Mouse (Mus musculus) cerebellum, adult 11-12 months (tissue): ENCODE data around the gene B3gntl1.
"Not testable (repeated sequence)": the region's sequence is repeated elsewhere in the genome, so short reads cannot be mapped to it uniquely, and the experiment has no call there.

Experiments
- DNase-seq: peaks from one replicate; pipeline ENCODE4 v3.0.0; 2022

Gene B3gntl1

DNA sequence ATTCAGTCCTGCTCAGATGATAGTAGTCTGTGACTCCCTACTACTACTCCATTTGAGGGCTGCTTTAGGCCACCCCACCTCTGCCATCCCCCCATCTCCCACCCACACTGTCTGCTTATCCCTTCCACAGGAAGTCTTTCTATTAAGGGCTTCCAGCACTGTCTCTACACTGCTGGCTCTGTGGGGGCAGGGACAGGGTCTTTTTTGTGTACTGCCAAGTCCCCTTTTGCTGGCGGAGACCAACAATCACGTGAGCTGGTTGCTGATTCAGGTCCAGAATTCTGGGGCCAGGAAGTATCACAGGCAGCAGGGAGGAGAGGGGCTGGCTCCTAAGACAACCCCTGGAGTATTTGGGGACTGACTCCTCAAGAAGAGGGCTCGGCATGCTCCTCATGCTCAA is 10.3 kb upstream of the B3gntl1 start:
- no peak for DNase-seq

GRCm38 (mm10) chr11:121680750-121681149 is 7.8 kb upstream of the B3gntl1 start:
- DNase-seq: no peak

GRCm38 (mm10) chr11:121679581-121679980 is 6.6 kb upstream of the B3gntl1 start:
- DNase-seq: no peak

DNA sequence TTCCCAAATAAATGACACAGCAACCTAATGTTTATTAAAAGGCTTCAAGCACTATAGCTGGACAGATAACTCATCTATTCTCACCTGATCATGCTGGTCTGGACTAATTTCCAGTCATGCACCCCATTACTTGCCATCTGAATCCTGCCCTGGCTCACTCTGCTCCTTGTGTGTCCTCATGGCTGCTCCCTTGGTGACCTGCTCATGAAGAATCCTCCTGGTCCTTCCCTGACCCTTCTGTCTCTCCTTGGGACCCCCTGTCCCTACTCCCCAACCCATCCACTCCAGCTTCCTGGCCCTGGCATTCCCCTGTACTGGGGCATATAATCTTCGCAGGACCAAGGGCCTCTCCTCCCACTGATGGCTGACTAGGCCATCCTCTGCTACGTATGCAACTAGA is 3.9 kb upstream of the B3gntl1 start:
- no peak for DNase-seq

GRCm38 (mm10) chr11:121673629-121674028 is 676 bp upstream of the B3gntl1 start:
- peak; percentile 36 for DNase-seq

GRCm38 (mm10) chr11:121672312-121672989 is 502 bp downstream of the B3gntl1 start:
- no peak for DNase-seq

GRCm38 (mm10) chr11:121670926-121671325 is 2.0 kb downstream of the B3gntl1 start:
- DNase-seq: no peak

- no peak for DNase-seq
Observed at GRCm38 (mm10) chr11:121668776-121669175, 4.2 kb downstream of the B3gntl1 start.

DNA sequence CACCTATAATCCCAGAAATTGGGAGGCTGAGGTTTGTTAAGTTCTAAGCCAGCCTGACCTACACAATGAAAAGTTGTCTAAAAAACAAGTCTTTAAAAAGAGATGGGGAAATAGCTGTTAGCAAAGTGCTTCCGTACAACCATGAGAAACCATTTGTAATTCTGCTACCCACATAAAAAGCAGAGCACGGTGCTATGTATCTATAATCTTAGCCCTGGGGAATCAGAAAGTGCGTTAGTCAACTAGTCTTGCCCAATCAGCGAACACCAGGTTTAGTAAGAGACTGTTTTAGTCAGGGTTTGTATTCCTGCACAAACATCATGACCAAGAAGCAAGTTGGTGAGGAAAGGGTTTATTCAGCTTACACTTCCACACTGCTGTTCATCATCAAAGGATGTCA is 5.4 kb downstream of the B3gntl1 start:
- no peak for DNase-seq

- no peak for DNase-seq
Observed at GRCm38 (mm10) chr11:121661116-121661515, 11.8 kb downstream of the B3gntl1 start.

- not testable (repeated sequence) for DNase-seq
Observed at GRCm38 (mm10) chr11:121660604-121661003, 12.3 kb downstream of the B3gntl1 start.

DNA sequence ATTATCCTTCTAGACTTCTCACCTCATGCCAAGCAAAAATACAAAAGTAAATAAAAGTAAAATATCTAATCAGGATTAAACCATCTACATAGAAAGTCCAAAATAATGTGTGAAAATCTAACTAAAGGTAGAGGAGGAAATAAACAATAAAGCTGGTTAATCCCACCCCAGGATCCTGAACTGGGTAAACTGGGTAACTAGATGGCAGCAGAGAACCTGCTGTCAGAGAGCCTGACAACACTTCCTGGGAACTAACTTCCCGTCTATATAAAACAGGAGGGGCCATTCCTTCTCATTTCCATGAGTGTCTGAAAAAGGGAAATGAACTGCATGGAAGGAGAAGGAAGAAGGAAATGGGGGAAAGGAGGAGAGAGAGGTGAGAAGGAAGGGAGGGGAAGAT is 14.8 kb downstream of the B3gntl1 start:
- DNase-seq: no peak

DNA sequence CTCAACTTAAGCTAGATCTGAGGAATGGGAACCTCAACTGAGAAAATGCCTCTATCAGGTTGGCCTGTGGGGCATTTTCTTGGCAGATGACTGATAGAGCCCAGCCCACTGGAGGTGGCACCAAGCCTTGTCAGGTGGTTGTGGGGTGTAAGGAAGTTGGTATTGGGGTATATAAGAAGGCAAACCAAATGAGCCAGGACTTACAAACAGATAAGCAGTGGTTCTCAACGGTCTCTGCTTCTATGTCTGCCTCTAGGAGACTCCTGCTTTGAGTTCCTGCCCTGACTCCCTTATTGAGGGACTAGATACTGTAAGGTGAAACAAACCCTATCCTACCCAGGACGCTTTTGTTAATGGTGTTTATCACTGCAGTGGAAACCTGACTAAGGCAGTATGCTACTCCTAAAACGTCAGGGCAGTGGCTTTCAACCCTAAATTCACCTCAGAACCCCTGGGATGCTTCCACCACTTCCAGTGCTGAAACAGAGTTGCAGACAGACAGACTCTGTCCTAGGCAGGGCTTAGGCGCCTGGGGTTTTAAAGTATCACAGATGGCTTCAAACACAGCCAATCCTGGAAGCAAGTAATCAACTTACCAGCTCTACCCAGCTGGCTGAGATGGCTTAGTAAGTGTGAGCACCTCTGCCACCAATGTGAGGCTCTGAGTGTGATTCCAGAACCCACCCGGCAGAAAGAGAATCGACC is 17.0 kb downstream of the B3gntl1 start:
- DNase-seq: no peak

- DNase-seq: no peak
Observed at GRCm38 (mm10) chr11:121655166-121655806, 17.7 kb downstream of the B3gntl1 start.

- no peak for DNase-seq
Observed at GRCm38 (mm10) chr11:121654406-121654945, 18.5 kb downstream of the B3gntl1 start.

DNA sequence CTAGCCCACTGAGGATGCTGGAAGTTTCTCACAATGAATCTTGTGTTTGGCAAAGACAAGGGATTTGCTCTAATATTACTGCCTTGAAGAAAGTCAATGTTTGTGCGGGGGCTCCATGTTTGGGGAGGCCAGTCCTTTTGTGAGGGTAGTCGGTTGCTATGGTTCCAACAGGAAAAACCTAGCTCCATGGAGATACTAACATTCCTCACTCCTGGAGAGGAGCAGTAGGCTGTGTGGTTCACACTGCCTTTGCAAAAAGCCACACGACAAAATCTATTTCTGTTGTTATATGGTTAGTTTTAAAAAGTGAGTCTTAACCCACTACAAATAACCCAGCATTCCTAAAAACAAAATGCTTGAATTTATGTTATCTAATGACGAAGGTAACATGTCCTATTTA is 19.3 kb downstream of the B3gntl1 start:
- DNase-seq: no peak

DNA sequence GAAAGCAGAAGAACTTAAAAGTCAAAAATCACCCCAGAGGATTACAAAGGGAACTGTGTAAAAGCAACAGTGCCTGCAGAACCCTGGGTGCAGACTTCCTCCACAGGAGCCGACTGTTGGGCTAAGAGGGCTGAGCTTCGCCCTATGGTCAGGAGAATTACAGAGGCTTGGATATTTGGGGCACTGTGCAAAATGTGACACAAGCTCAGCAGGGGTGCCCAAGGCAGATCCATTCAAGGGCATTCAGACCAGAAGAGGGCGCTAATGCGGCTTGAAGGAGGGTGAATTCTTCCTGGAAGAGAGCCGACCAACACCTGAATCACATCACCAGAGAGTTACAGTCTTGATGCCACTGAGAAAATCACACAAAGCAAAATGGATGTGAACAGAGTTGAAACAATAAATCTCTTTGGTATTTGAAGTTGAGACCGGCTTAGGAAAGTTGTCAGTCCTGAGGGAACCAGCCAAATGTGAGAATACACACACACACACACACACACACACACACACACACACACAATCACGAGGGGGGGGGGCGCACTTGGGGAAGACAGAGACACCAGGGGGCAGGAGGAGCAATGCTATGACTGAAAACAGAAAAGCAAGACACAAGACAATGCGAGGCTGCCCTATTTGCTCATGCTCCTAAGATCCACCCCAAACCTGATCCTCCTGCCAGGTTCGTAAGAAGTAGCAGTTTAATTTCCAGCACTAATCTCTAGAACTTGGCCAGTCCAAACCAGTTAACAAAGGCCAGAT is 20.2 kb downstream of the B3gntl1 start:
- peak; percentile 41 for DNase-seq

GRCm38 (mm10) chr11:121651983-121652382 is 21.0 kb downstream of the B3gntl1 start:
- DNase-seq: no peak

- no peak for DNase-seq
Observed at GRCm38 (mm10) chr11:121651556-121651955, 21.4 kb downstream of the B3gntl1 start.

GRCm38 (mm10) chr11:121650668-121651067 is 22.3 kb downstream of the B3gntl1 start:
- no peak for DNase-seq

DNA sequence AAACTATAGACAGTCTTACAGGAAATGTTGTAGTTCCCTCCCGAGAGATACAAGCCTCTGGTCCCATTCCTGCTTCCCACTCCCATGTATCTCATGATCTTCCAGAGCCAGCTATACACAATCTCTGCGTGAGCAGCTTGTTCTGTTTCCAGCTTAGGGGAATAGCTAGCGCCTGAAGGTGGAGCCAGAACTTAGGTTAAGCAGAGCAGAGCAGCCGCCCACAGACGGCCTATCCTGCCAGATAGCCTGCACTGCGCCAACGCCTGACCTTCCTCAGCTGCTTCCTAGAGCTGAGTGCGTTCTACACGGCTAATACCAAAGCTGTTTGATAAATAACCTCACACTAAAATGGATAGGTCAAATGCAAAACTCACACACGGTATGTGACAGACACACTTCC is 23.1 kb downstream of the B3gntl1 start:
- DNase-seq: no peak

GRCm38 (mm10) chr11:121648166-121648565 is 24.8 kb downstream of the B3gntl1 start:
- DNase-seq: no peak

- DNase-seq: no peak
Observed at GRCm38 (mm10) chr11:121647321-121647720, 25.6 kb downstream of the B3gntl1 start.
